Mouse (Mus musculus) liver, embryonic 14.5 days (tissue): ENCODE data around the gene Tead4.

ENCODE experiments used
- CTCF ChIP-seq: IDR thresholded peaks from 2 replicates; pipeline ENCODE4 v1.5.1; 2016; ENCODE audit warnings: antibody characterized with exemption, low read depth, control low read depth
- EP300 ChIP-seq: IDR thresholded peaks from 2 replicates; pipeline ENCODE4 v1.6.1; 2016; ENCODE audit warnings: antibody characterized with exemption, low read depth

DNA sequence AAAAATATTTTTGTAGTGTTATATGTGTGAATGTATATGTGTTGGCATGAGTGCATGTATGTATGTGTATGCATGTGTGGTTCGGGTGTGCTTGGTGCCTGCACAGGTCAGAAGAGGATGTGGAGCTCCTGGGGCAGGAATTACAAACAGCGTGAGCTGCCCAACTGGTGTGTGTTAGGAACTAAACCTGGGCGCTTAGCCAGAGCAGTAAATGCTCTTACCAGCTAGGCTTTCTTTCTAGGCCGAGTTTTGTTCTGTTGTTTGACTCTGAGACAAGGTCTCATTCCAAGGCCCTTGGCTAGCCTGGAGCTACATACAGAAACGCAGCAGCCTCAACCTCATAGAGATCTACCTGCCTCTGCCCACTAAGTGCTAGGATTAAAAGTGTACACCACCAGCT lies 9.3 kb downstream of the Tead4 start:
- TF ChIP-seq EP300, result no peak
- TF ChIP-seq CTCF, result no peak
